In the genomic region with DNA sequence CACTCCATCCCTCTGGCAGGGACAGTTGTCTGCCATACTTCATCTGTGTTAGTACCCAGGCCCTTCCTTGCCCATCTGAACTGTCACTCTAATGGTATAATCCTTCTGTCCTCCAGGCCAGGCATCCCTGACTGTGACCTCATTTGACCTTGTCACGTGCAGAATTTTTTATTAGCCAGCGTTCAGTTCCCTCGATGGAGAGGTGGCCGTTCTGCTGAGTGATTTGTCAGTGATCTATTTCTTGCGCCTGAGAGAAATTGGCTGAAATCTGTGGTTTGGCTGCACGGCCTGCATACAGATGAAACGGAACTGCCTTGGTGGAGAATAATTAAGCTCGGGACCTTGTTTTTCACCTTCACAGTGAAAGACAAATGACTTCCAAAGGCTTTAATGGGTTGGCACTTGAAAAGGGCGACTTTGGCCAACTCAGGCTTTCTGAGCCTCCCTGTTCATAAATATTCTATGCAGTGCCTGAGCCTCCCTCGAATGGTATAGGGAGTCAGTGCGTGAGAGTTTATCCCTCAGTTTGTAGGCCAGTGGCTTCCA, we compare ENCODE assay signal across 10 mouse cellular contexts. TPM values are rescaled to one million over a fixed set of nuclear protein-coding genes. Genes with fewer than 3 reads are reported as not detected.
DNase-seq lines count a peak whose midpoint lies in the region; ATAC-seq and TF ChIP-seq lines count a peak whose summit lies in the region.
"Had no signal": no experiment of that assay in that cellular context is flagged by ENCODE, and none has a peak within 500 bp of the region (broad histone marks: within the 10 kb centered on the region; RNA-seq: fewer than 3 reads in every experiment).

No protein-coding gene starts in this region.

- CTCF ChIA-PET in Patski (lab: Charles Lee), result interaction anchor here (1.0 to 1.6 kb wide), 3 partner anchors 22 to 40 kb away, joined by 3 to 4 read pairs (median 3); a partner anchor contains a TSS

- no peak overlapping the region for H3K9ac ChIP-seq in forebrain, embryonic 13.5 days
- no peak overlapping the region for H3K9ac ChIP-seq in forebrain, embryonic 11.5 days (ENCODE audit: low read length)
- H3K9ac ChIP-seq in hindbrain, embryonic 12.5 days, result no peak overlapping the region
- H3K9ac ChIP-seq in midbrain, embryonic 15.5 days, result no peak overlapping the region
- H3K9ac ChIP-seq in lung, postnatal 0 days (replicated peaks; ENCODE audit: low read depth), result no peak overlapping the region
- H3K9ac ChIP-seq: heart, embryonic 15.5 days had no signal

- POLR2A ChIA-PET in Patski (lab: Charles Lee), result interaction anchor here (1.0 kb wide), 1 partner anchor 20 kb away, joined by 4 read pairs; no protein-coding TSS in a partner anchor

- intact Hi-C loops in gastrocnemius, postnatal 36 days (cut with DNase I), result no loop called here

- peaks cover 31% of the 10 kb centered on the region for H3K4me1 ChIP-seq in forebrain, embryonic 13.5 days
- H3K4me1 ChIP-seq in forebrain, embryonic 11.5 days (replicated peaks; ENCODE audit: control insufficient read depth, insufficient read depth, low read length), result no peaks in the 10 kb centered on the region
- H3K4me1 ChIP-seq in hindbrain, embryonic 12.5 days, result peaks cover 35% of the 10 kb centered on the region
- peaks cover 27% of the 10 kb centered on the region for H3K4me1 ChIP-seq in midbrain, embryonic 15.5 days
- peaks cover 17% of the 10 kb centered on the region; the same call in 1 of the 2 replicates for H3K4me1 ChIP-seq in lung, postnatal 0 days (ENCODE audit: insufficient read depth, low read depth, low read length)

- TF ChIP-seq EP300 in lung, postnatal 0 days (IDR thresholded peaks at IDR 0.05), result no peak

- H3K4me2 ChIP-seq in forebrain, embryonic 13.5 days, result no peak overlapping the region
- H3K4me2 ChIP-seq in forebrain, embryonic 11.5 days (ENCODE audit: low read depth, low read length, severe bottlenecking), result no peak overlapping the region
- H3K4me2 ChIP-seq in hindbrain, embryonic 12.5 days (replicated peaks), result no peak overlapping the region
- no peak overlapping the region for H3K4me2 ChIP-seq in midbrain, embryonic 15.5 days
- no peak overlapping the region for H3K4me2 ChIP-seq in lung, postnatal 0 days (replicated peaks; ENCODE audit: low read depth, low read length)
- H3K4me2 ChIP-seq: heart, embryonic 15.5 days had no signal

- ATAC-seq in forebrain, embryonic 13.5 days, result no peak
- no peak for ATAC-seq in forebrain, embryonic 11.5 days (replicated peaks; ENCODE audit: low FRiP score)
- ATAC-seq in Patski, result peak; percentile 27
- peak; percentile 57 for ATAC-seq in hindbrain, embryonic 12.5 days (ENCODE audit: low FRiP score)
- ATAC-seq in midbrain, embryonic 15.5 days (replicated peaks), result 0 out of 2 replicates have a peak, but pooled peaks have one; percentile 39
- no peak for ATAC-seq in lung, postnatal 0 days

- in situ Hi-C loops in Patski (cut with MboI; ENCODE audit: low pct_unique_long_range_greater_than_20kb), result no loop called here

- H3K36me3 ChIP-seq in forebrain, embryonic 13.5 days (ENCODE audit: poor library complexity, severe bottlenecking), result no peaks in the 10 kb centered on the region
- H3K36me3 ChIP-seq in forebrain, embryonic 11.5 days (ENCODE audit: control insufficient read depth, insufficient read depth, low read length), result no peaks in the 10 kb centered on the region
- H3K36me3 ChIP-seq in hindbrain, embryonic 12.5 days, result no peaks in the 10 kb centered on the region
- H3K36me3 ChIP-seq in midbrain, embryonic 15.5 days (replicated peaks), result no peaks in the 10 kb centered on the region
- 0 out of 2 replicates have a peak, but pooled peaks cover 11% of the 10 kb centered on the region for H3K36me3 ChIP-seq in lung, postnatal 0 days (ENCODE audit: insufficient read depth, low read length)

- TF ChIP-seq CTCF in Patski (IDR thresholded peaks at IDR 0.05), result no peak
- TF ChIP-seq CTCF in lung, postnatal 0 days (IDR thresholded peaks at IDR 0.05), result no peak

- H3K4me3 ChIP-seq in forebrain, embryonic 13.5 days, result no peak overlapping the region
- H3K4me3 ChIP-seq in forebrain, embryonic 11.5 days (ENCODE audit: low read depth, low read length), result no peak overlapping the region
- H3K4me3 ChIP-seq in hindbrain, embryonic 12.5 days, result no peak overlapping the region
- H3K4me3 ChIP-seq in midbrain, embryonic 15.5 days, result no peak overlapping the region
- no peak overlapping the region for H3K4me3 ChIP-seq in lung, postnatal 0 days (ENCODE audit: low read depth, low read length)
- H3K4me3 ChIP-seq: heart, embryonic 15.5 days had no signal

- 42% methylated on average over 11 of the region's 11 CpGs for WGBS in forebrain, embryonic 13.5 days
- WGBS in forebrain, embryonic 11.5 days, result 75% methylated on average over 11 of the region's 11 CpGs
- WGBS in hindbrain, embryonic 12.5 days, result 40% methylated on average over 11 of the region's 11 CpGs
- WGBS in midbrain, embryonic 15.5 days, result 35% methylated on average over 11 of the region's 11 CpGs
- 68% methylated on average over 11 of the region's 11 CpGs for WGBS in lung, postnatal 0 days

- 0 out of 2 replicates have a peak overlapping the region, but pooled peaks have one; percentile 25 for H3K27ac ChIP-seq in forebrain, embryonic 13.5 days
- H3K27ac ChIP-seq in forebrain, embryonic 11.5 days (ENCODE audit: low read depth, low read length), result no peak overlapping the region
- H3K27ac ChIP-seq in hindbrain, embryonic 12.5 days, result peak overlapping the region; percentile 68
- peak overlapping the region; percentile 71 for H3K27ac ChIP-seq in midbrain, embryonic 15.5 days
- H3K27ac ChIP-seq in lung, postnatal 0 days (ENCODE audit: low read length), result no peak overlapping the region
- H3K27ac ChIP-seq: heart, embryonic 15.5 days had no signal

- DNase-seq in forebrain, embryonic 11.5 days (ENCODE audit: low spot score), result no peak
- DNase-seq in Patski (ENCODE audit: low read depth, low spot score), result no peak
- no peak for DNase-seq in gastrocnemius, postnatal 36 days
- DNase-seq in lung, postnatal 0 days (ENCODE audit: low spot score), result no peak
- no peak for DNase-seq in adrenal gland, postnatal 10 days
- DNase-seq: thymus, adult 2 months had no signal

- no peaks in the 10 kb centered on the region for H3K27me3 ChIP-seq in forebrain, embryonic 13.5 days
- no peaks in the 10 kb centered on the region for H3K27me3 ChIP-seq in forebrain, embryonic 11.5 days (ENCODE audit: control insufficient read depth, insufficient read depth, low read length)
- no peaks in the 10 kb centered on the region for H3K27me3 ChIP-seq in Patski
- no peaks in the 10 kb centered on the region for H3K27me3 ChIP-seq in hindbrain, embryonic 12.5 days
- no peaks in the 10 kb centered on the region for H3K27me3 ChIP-seq in midbrain, embryonic 15.5 days (replicated peaks)
- H3K27me3 ChIP-seq in lung, postnatal 0 days (replicated peaks; ENCODE audit: insufficient read depth, low read length), result no peaks in the 10 kb centered on the region
- H3K27me3 ChIP-seq: heart, embryonic 15.5 days had no signal

- no peaks in the 10 kb centered on the region for H3K9me3 ChIP-seq in forebrain, embryonic 13.5 days (replicated peaks)
- no peaks in the 10 kb centered on the region for H3K9me3 ChIP-seq in forebrain, embryonic 11.5 days (ENCODE audit: control insufficient read depth, low read length)
- H3K9me3 ChIP-seq in hindbrain, embryonic 12.5 days (replicated peaks), result no peaks in the 10 kb centered on the region
- H3K9me3 ChIP-seq in midbrain, embryonic 15.5 days, result no peaks in the 10 kb centered on the region
- no peaks in the 10 kb centered on the region for H3K9me3 ChIP-seq in lung, postnatal 0 days (ENCODE audit: low read length)
- H3K9me3 ChIP-seq: heart, embryonic 15.5 days had no signal

RNA-seq across cellular contexts. Expression of a gene that starts 21.1 kb away (rescaled TPM):
- 0.21 TPM in 1 of 2 replicates, not detected in the other for polyA plus RNA-seq in forebrain, embryonic 13.5 days (2015; fragmentation: Nextera tagmentation; extraction: Ambion mirVana)
- polyA plus RNA-seq in forebrain, embryonic 11.5 days (2014; fragmentation: Nextera tagmentation; extraction: Ambion mirVana), result 0.31 TPM in 2 replicates
- 50.7 TPM for polyA plus RNA-seq in Patski (2021)
- polyA plus RNA-seq in hindbrain, embryonic 12.5 days (2016; fragmentation: Nextera tagmentation; extraction: Ambion mirVana), result 0.90 and 1.1 TPM in 2 replicates
- 0.83 and 0.92 TPM in 2 replicates for polyA plus RNA-seq in midbrain, embryonic 15.5 days (2015; fragmentation: Nextera tagmentation; extraction: Ambion mirVana)
- total RNA-seq in gastrocnemius, postnatal 36 days (2021), result 1 to 10 TPM; 4.6 to 4.9 TPM
- 1.2 and 1.4 TPM in 2 replicates for polyA plus RNA-seq in lung, postnatal 0 days (2015; fragmentation: Nextera tagmentation; extraction: Ambion mirVana)
- 10 to 100 TPM; 13.1 to 23.6 TPM for total RNA-seq in adrenal gland, postnatal 10 days (2021)

Comparison
In these comparisons a context has a peak if more than half of its experiments do, and no peak if none do; other contexts are left out.
1. H3K27ac ChIP-seq: peak in forebrain, embryonic 13.5 days (single experiment), hindbrain, embryonic 12.5 days (single experiment) and midbrain, embryonic 15.5 days (single experiment); none in forebrain, embryonic 11.5 days (single experiment) and lung, postnatal 0 days (single experiment).
2. ATAC-seq: peak in Patski (single experiment), hindbrain, embryonic 12.5 days (single experiment) and midbrain, embryonic 15.5 days (single experiment); none in forebrain, embryonic 13.5 days (single experiment), forebrain, embryonic 11.5 days (single experiment) and lung, postnatal 0 days (single experiment).
3. RNA of a gene that starts 21.1 kb away (polyA plus RNA-seq): 50.7 TPM in Patski (single experiment); 1.2 to 1.4 TPM in lung, postnatal 0 days, 0.90 to 1.1 TPM in hindbrain, embryonic 12.5 days, 0.83 to 0.92 TPM in midbrain, embryonic 15.5 days, 0.31 TPM in forebrain, embryonic 11.5 days and 0.21 TPM in forebrain, embryonic 13.5 days; every median in the first group is over 10 times any median in the second.